Mouse (Mus musculus): ENCODE data around the gene Cd300lf. TPM values are rescaled to one million over a fixed set of nuclear protein-coding genes. Genes with fewer than 3 reads are reported as not detected.

Gene Cd300lf
- total RNA-seq, 2 experiments from 2014 or later: 0.30 to 0.48 TPM

- intact Hi-C loops (cut with DNase I): loop anchor here (5.0 to 10.0 kb wide), 2 partner anchors 69 to 181 kb away; partner anchors contain the start of gene Grin2c
- peak; percentile 80 for DNase-seq
These were observed 50.2 kb downstream of the Cd300lf start for GRCm38 (mm10) chr11:115083376-115084139.

GRCm38 (mm10) chr11:115082196-115082595 lies 51.6 kb downstream of the Cd300lf start:
- no peak for DNase-seq
- intact Hi-C loops (cut with DNase I): loop anchor here (5.0 to 10.0 kb wide), 2 partner anchors 70 to 183 kb away; partner anchors contain the start of gene Grin2c

- DNase-seq: no peak
- intact Hi-C loops (cut with DNase I): loop anchor here (5.0 to 10.0 kb wide), 2 partner anchors 71 to 183 kb away; partner anchors contain the start of gene Grin2c
These were observed 52.4 kb downstream of the Cd300lf start for GRCm38 (mm10) chr11:115081373-115081772.

- intact Hi-C loops (cut with DNase I): loop anchor here (5.0 to 10.0 kb wide), 2 partner anchors 71 to 184 kb away; partner anchors contain the start of gene Grin2c
- peak; percentile 32 for DNase-seq
These were observed 52.9 kb downstream of the Cd300lf start for GRCm38 (mm10) chr11:115080886-115081285.

- no peak for DNase-seq
- intact Hi-C loops (cut with DNase I): no loop called here
These were observed 55.1 kb downstream of the Cd300lf start for GRCm38 (mm10) chr11:115078680-115079079.

GRCm38 (mm10) chr11:115077436-115077835 lies 56.4 kb downstream of the Cd300lf start:
- intact Hi-C loops (cut with DNase I): no loop called here
- DNase-seq: no peak

GRCm38 (mm10) chr11:115075859-115076258 lies 57.9 kb downstream of the Cd300lf start:
- DNase-seq: no peak
- intact Hi-C loops (cut with DNase I): no loop called here

- DNase-seq: no peak
- intact Hi-C loops (cut with DNase I): no loop called here
These were observed 58.4 kb downstream of the Cd300lf start for GRCm38 (mm10) chr11:115075407-115075806.

GRCm38 (mm10) chr11:115073002-115073401 lies 60.8 kb downstream of the Cd300lf start:
- intact Hi-C loops (cut with DNase I): no loop called here
- no peak for DNase-seq

- DNase-seq: peak; percentile 45
- intact Hi-C loops (cut with DNase I): no loop called here
These were observed 62.0 kb downstream of the Cd300lf start for GRCm38 (mm10) chr11:115071631-115072294.

- intact Hi-C loops (cut with DNase I): no loop called here
These were observed 62.7 kb downstream of the Cd300lf start for GRCm38 (mm10) chr11:115071015-115071551.

GRCm38 (mm10) chr11:115066768-115067167 lies 67.0 kb downstream of the Cd300lf start:
- DNase-seq: no peak
- intact Hi-C loops (cut with DNase I): no loop called here

More at GRCm38 (mm10) chr11:115071015-115071551, 62.7 kb downstream of the Cd300lf start:
- no peak for DNase-seq

Other genes starting within 250 kb of the Cd300lf start
- gene Cd300a, start 244.0 kb downstream of the Cd300lf start, total RNA-seq (2021): under 1 TPM; 0.44 to 0.54 TPM
- gene Cd300lb, start 199.6 kb downstream of the Cd300lf start, total RNA-seq (2021): not detected
- not detected for gene Cd300c, start 164.8 kb downstream of the Cd300lf start, total RNA-seq (2021)
- under 1 TPM; 0.12 to 0.14 TPM for gene Cd300ld, start 144.1 kb downstream of the Cd300lf start, total RNA-seq (2021)
- 1 to 10 TPM in 1 of 2 experiments, under 1 TPM in 1; 0.70 to 1.3 TPM for gene Cd300c2, start 132.1 kb downstream of the Cd300lf start, total RNA-seq (2021)
- gene Cd300ld2, start 117.8 kb downstream of the Cd300lf start, total RNA-seq (2021): not detected
- 1 to 10 TPM in 1 of 2 experiments, not detected in 1; 1.0 TPM for gene Cd300ld4, start 107.0 kb downstream of the Cd300lf start, total RNA-seq (2021)
- under 1 TPM; 0.50 to 0.62 TPM for gene Cd300ld5, start 96.2 kb downstream of the Cd300lf start, total RNA-seq (2021)
- under 1 TPM; 0.50 to 0.62 TPM for gene Cd300ld3, start 85.6 kb downstream of the Cd300lf start, total RNA-seq (2021)
- gene Cd300e, start 71.8 kb downstream of the Cd300lf start, total RNA-seq (2021): not detected
- gene Rab37, start 42.6 kb downstream of the Cd300lf start, total RNA-seq (2021): under 1 TPM; 0.38 to 0.68 TPM
- gene Slc9a3r1, start 29.3 kb upstream of the Cd300lf start, total RNA-seq (2021): 10 to 100 TPM; 38.7 to 41.3 TPM
- gene Tmem104, start 53.5 kb upstream of the Cd300lf start, total RNA-seq (2021): 10 to 100 TPM; 18.1 to 18.2 TPM
- 10 to 100 TPM; 12.5 to 15.6 TPM for gene Nat9, start 53.9 kb upstream of the Cd300lf start, total RNA-seq (2021)
- gene Grin2c, start 133.3 kb upstream of the Cd300lf start, total RNA-seq (2021): 1 to 10 TPM; 1.4 to 2.0 TPM
- 10 to 100 TPM; 24.4 to 25.8 TPM for gene Fdxr, start 143.1 kb upstream of the Cd300lf start, total RNA-seq (2021)
- 1 to 10 TPM; 2.9 to 4.1 TPM for gene Fads6, start 163.7 kb upstream of the Cd300lf start, total RNA-seq (2021)
- gene Otop2, start 173.2 kb upstream of the Cd300lf start, total RNA-seq (2021): not detected
- gene Ush1g, start 188.0 kb upstream of the Cd300lf start, total RNA-seq (2021): under 1 TPM in 1 of 2 experiments, not detected in 1; 0.24 TPM
- under 1 TPM in 1 of 2 experiments, not detected in 1; 0.42 TPM for gene Otop3, start 200.7 kb upstream of the Cd300lf start, total RNA-seq (2021)
- gene Hid1, start 233.8 kb upstream of the Cd300lf start, total RNA-seq (2021): 10 to 100 TPM; 72.7 to 80.6 TPM
- gene Cdr2l, start 247.9 kb upstream of the Cd300lf start, total RNA-seq (2021): 10 to 100 TPM; 31.4 to 33.1 TPM

Measured in left cerebral cortex, postnatal 4 days (tissue).